Mouse (Mus musculus): ENCODE measurements around the gene Kazn. TPM values are rescaled to one million over a fixed set of nuclear protein-coding genes. Genes with fewer than 3 reads are reported as not detected.

Kazn gene
- polyA plus RNA-seq, 1 experiment from 2014 or later: 5.8 TPM

DNA sequence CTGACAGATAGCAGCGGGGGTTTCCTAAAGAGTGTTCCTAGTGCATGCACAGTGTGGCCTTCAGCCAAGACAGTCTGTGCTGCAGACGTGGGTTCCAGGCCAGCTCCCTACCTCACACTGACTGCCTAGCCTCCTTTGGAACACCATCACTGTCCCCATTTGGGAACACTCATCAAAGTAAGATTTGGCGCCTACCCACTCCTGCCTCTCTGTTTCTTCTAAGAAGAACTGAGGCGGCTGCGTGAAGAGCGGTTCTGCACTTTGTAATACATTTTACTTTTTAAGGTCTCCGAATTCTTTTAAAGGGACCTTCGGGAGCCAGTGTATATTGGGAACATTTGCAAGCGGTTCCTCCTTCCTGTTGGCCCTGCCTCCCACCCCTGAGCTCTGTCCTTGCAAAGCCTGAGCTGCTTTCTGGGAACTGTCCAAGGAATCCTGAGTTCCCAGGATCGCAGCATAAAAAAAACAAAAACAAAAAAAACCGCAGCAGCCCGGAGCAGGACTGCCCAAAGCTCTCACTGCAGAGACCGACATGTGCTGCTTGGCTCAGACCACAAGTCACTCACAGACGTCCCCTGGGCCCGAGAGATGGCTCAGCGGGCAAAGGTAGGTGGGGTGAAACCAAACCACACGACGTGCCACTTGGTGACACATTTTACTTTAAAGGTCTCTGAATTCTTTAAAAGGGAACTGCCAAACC is 161.5 kb downstream of the Kazn start:
- Histone ChIP-seq H3K27me3 (ENCODE audit: control insufficient read depth, insufficient read depth, low read length) (0 out of 2 replicates have a peak, but pooled peaks cover 3% of the 10 kb centered on the region), H3K27ac (ENCODE audit: low read depth, low read length) (0 out of 2 replicates have a peak overlapping the region, but pooled peaks have one; percentile 29), H3K4me1 (ENCODE audit: control insufficient read depth, insufficient read depth, low read length) (peaks cover 54% of the 10 kb centered on the region), H3K36me3 (ENCODE audit: control insufficient read depth, insufficient read depth, low read length) (no peaks in the 10 kb centered on the region), H3K4me3 (ENCODE audit: low read depth, low read length) (no peak overlapping the region), H3K9ac (ENCODE audit: low read depth, low read length) (no peak overlapping the region), H3K9me3 (replicated peaks; ENCODE audit: control insufficient read depth, low read length) (no peaks in the 10 kb centered on the region), H3K4me2 (peak overlapping the region; percentile 35)
- no peak for ATAC-seq (replicated peaks; ENCODE audit: insufficient number of reproducible peaks, low FRiP score, low TSS enrichment)
- WGBS (ENCODE audit: insufficient replicate concordance): 27% methylated on average over 18 of the region's 18 CpGs

DNA sequence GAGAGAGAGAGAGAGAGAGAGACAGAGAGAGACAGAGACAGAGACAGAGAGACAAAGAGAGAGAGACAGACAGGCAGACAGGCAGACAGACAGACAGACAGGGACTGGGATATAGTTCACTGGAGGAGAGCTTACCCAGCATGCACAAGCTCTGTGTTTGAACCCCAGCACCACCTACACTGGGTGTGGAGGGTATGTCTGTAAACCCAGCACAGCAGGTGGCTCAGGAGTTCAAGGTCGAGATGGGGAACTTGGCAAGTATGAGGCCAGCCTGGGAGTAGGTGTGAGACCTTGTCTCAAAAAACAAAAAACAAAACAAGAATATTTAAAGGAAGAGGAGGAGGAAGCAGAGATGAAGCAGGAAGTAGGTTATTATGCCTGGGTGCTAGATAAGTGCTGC is 162.3 kb downstream of the Kazn start:
- 43% methylated on average over 1 of the region's 1 CpGs for WGBS (ENCODE audit: insufficient replicate concordance)
- no peak overlapping the region for H3K9ac ChIP-seq (ENCODE audit: low read depth, low read length)
- H3K4me2 ChIP-seq: no peak overlapping the region
- no peak overlapping the region for H3K4me3 ChIP-seq (ENCODE audit: low read depth, low read length)
- ATAC-seq (replicated peaks; ENCODE audit: insufficient number of reproducible peaks, low FRiP score, low TSS enrichment): no peak
- no peaks in the 10 kb centered on the region for H3K9me3 ChIP-seq (replicated peaks; ENCODE audit: control insufficient read depth, low read length)
- no peaks in the 10 kb centered on the region for H3K27me3 ChIP-seq (ENCODE audit: control insufficient read depth, insufficient read depth, low read length)
- no peaks in the 10 kb centered on the region for H3K36me3 ChIP-seq (ENCODE audit: control insufficient read depth, insufficient read depth, low read length)
- no peak overlapping the region for H3K27ac ChIP-seq (ENCODE audit: low read depth, low read length)
- peaks cover 47% of the 10 kb centered on the region for H3K4me1 ChIP-seq (ENCODE audit: control insufficient read depth, insufficient read depth, low read length)

GRCm38 (mm10) chr4:142075931-142076330 is 163.3 kb downstream of the Kazn start:
- Histone ChIP-seq H3K4me3 (ENCODE audit: low read depth, low read length) (no peak overlapping the region), H3K9ac (ENCODE audit: low read depth, low read length) (no peak overlapping the region), H3K27me3 (ENCODE audit: control insufficient read depth, insufficient read depth, low read length) (no peaks in the 10 kb centered on the region), H3K27ac (ENCODE audit: low read depth, low read length) (0 out of 2 replicates have a peak overlapping the region, but pooled peaks have one; percentile 10), H3K9me3 (replicated peaks; ENCODE audit: control insufficient read depth, low read length) (no peaks in the 10 kb centered on the region), H3K4me1 (ENCODE audit: control insufficient read depth, insufficient read depth, low read length) (peaks cover 46% of the 10 kb centered on the region), H3K36me3 (ENCODE audit: control insufficient read depth, insufficient read depth, low read length) (no peaks in the 10 kb centered on the region), H3K4me2 (no peak overlapping the region)
- WGBS (ENCODE audit: insufficient replicate concordance): 72% methylated on average over 11 of the region's 11 CpGs
- ATAC-seq (replicated peaks; ENCODE audit: insufficient number of reproducible peaks, low FRiP score, low TSS enrichment): no peak

GRCm38 (mm10) chr4:142074060-142074732 is 165.0 kb downstream of the Kazn start:
- Histone ChIP-seq H3K4me3 (ENCODE audit: low read depth, low read length) (no peak overlapping the region), H3K27me3 (ENCODE audit: control insufficient read depth, insufficient read depth, low read length) (no peaks in the 10 kb centered on the region), H3K9me3 (replicated peaks; ENCODE audit: control insufficient read depth, low read length) (no peaks in the 10 kb centered on the region), H3K27ac (ENCODE audit: low read depth, low read length) (no peak overlapping the region), H3K9ac (ENCODE audit: low read depth, low read length) (no peak overlapping the region), H3K4me2 (no peak overlapping the region), H3K4me1 (ENCODE audit: control insufficient read depth, insufficient read depth, low read length) (peaks cover 34% of the 10 kb centered on the region), H3K36me3 (ENCODE audit: control insufficient read depth, insufficient read depth, low read length) (no peaks in the 10 kb centered on the region)
- WGBS (ENCODE audit: insufficient replicate concordance): 41% methylated on average over 13 of the region's 13 CpGs
- no peak for ATAC-seq (replicated peaks; ENCODE audit: insufficient number of reproducible peaks, low FRiP score, low TSS enrichment)

DNA sequence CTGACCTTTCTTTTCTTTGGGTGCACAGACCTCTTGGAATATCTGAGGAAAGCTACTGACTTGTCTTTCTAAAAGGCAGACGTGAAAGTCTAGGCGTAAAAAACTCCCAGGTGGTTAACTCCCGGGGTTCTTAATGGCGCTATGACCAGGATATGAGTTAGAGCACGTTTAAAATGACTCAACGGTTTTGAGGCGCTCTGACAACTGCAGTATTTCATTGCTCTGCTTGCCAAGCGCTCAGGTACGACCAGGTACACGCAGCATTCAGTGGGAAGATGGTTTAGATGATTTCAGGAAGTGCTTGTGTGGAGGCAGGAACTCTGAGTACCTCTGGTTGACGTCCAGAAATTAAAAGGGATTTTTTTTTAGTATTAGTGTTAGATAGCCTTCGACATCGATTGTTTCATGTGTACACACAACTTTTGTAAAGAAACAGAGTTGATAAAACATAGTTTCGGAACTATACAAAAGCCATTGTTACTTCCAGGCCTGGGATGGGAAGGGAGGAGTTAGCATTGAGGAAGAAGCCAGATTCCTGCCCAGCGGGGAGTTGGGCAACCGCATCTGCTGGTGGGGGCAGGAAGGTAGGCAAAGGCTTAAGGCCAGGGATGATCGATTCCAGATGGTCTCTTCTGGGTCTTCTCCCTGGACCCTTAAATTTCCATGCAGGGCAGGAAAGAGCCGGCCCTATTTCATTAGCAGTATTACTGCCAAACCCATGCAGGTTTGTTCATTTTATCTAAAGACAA is 167.8 kb downstream of the Kazn start:
- 22% methylated on average over 18 of the region's 18 CpGs for WGBS (ENCODE audit: insufficient replicate concordance)
- no peaks in the 10 kb centered on the region for H3K9me3 ChIP-seq (replicated peaks; ENCODE audit: control insufficient read depth, low read length)
- peaks cover 25% of the 10 kb centered on the region for H3K4me1 ChIP-seq (ENCODE audit: control insufficient read depth, insufficient read depth, low read length)
- no peaks in the 10 kb centered on the region for H3K27me3 ChIP-seq (ENCODE audit: control insufficient read depth, insufficient read depth, low read length)
- no peaks in the 10 kb centered on the region for H3K36me3 ChIP-seq (ENCODE audit: control insufficient read depth, insufficient read depth, low read length)
- H3K9ac ChIP-seq (ENCODE audit: low read depth, low read length): no peak overlapping the region
- no peak overlapping the region for H3K27ac ChIP-seq (ENCODE audit: low read depth, low read length)
- ATAC-seq (replicated peaks; ENCODE audit: insufficient number of reproducible peaks, low FRiP score, low TSS enrichment): no peak
- no peak overlapping the region for H3K4me2 ChIP-seq
- H3K4me3 ChIP-seq (ENCODE audit: low read depth, low read length): no peak overlapping the region

- peaks cover 30% of the 10 kb centered on the region for H3K4me1 ChIP-seq (ENCODE audit: control insufficient read depth, insufficient read depth, low read length)
- no peaks in the 10 kb centered on the region for H3K9me3 ChIP-seq (replicated peaks; ENCODE audit: control insufficient read depth, low read length)
- no peak overlapping the region for H3K9ac ChIP-seq (ENCODE audit: low read depth, low read length)
- H3K4me2 ChIP-seq: no peak overlapping the region
- H3K36me3 ChIP-seq (ENCODE audit: control insufficient read depth, insufficient read depth, low read length): no peaks in the 10 kb centered on the region
- no peak overlapping the region for H3K27ac ChIP-seq (ENCODE audit: low read depth, low read length)
- WGBS (ENCODE audit: insufficient replicate concordance): 14% methylated on average over 8 of the region's 8 CpGs
- no peak overlapping the region for H3K4me3 ChIP-seq (ENCODE audit: low read depth, low read length)
- no peaks in the 10 kb centered on the region for H3K27me3 ChIP-seq (ENCODE audit: control insufficient read depth, insufficient read depth, low read length)
- ATAC-seq (replicated peaks; ENCODE audit: insufficient number of reproducible peaks, low FRiP score, low TSS enrichment): no peak
These were observed 168.4 kb downstream of the Kazn start for GRCm38 (mm10) chr4:142070840-142071239.

- Histone ChIP-seq H3K27ac (ENCODE audit: low read depth, low read length) (no peak overlapping the region), H3K4me1 (ENCODE audit: control insufficient read depth, insufficient read depth, low read length) (peaks cover 23% of the 10 kb centered on the region), H3K27me3 (ENCODE audit: control insufficient read depth, insufficient read depth, low read length) (no peaks in the 10 kb centered on the region), H3K36me3 (ENCODE audit: control insufficient read depth, insufficient read depth, low read length) (no peaks in the 10 kb centered on the region), H3K4me3 (ENCODE audit: low read depth, low read length) (no peak overlapping the region), H3K9ac (ENCODE audit: low read depth, low read length) (no peak overlapping the region), H3K4me2 (no peak overlapping the region), H3K9me3 (replicated peaks; ENCODE audit: control insufficient read depth, low read length) (no peaks in the 10 kb centered on the region)
- WGBS (ENCODE audit: insufficient replicate concordance): 47% methylated on average over 18 of the region's 18 CpGs
- ATAC-seq (replicated peaks; ENCODE audit: insufficient number of reproducible peaks, low FRiP score, low TSS enrichment): no peak
These were observed 170.0 kb downstream of the Kazn start for GRCm38 (mm10) chr4:142068899-142069812.

DNA sequence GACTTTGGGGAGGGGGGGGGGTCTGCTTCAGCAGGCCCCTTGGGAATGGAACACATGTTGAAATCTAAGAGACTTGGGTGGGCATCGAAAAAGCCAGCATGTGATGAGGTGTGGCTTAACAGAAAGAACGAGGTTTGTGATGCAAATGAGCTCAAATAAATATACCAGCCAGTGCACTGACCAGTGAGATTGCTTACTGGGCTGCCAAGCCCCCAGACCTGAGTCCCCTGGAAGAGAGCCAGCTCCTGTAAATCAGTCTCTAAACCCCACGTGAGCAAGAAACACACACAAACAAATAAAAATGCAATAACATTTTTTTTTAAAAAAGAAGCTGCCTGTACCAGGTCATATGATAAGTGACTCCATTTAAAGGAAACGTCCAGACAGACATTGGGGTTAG is 172.6 kb downstream of the Kazn start:
- H3K27me3 ChIP-seq (ENCODE audit: control insufficient read depth, insufficient read depth, low read length): no peaks in the 10 kb centered on the region
- H3K4me1 ChIP-seq (ENCODE audit: control insufficient read depth, insufficient read depth, low read length): peaks cover 25% of the 10 kb centered on the region

More for the DNA sequence above, 172.6 kb downstream of the Kazn start:
- Histone ChIP-seq H3K4me3 (ENCODE audit: low read depth, low read length) (no peak overlapping the region), H3K27ac (ENCODE audit: low read depth, low read length) (no peak overlapping the region), H3K9me3 (replicated peaks; ENCODE audit: control insufficient read depth, low read length) (no peaks in the 10 kb centered on the region), H3K36me3 (ENCODE audit: control insufficient read depth, insufficient read depth, low read length) (no peaks in the 10 kb centered on the region), H3K4me2 (no peak overlapping the region), H3K9ac (ENCODE audit: low read depth, low read length) (no peak overlapping the region)
- no peak for ATAC-seq (replicated peaks; ENCODE audit: insufficient number of reproducible peaks, low FRiP score, low TSS enrichment)
- WGBS (ENCODE audit: insufficient replicate concordance): 65% methylated on average over 4 of the region's 4 CpGs
